Mouse (Mus musculus): ENCODE measurements around the gene Sult2a7. TPM values are rescaled to one million over a fixed set of nuclear protein-coding genes. Genes with fewer than 3 reads are reported as not detected.

The Sult2a7 gene
- not detected in 2 replicates for polyA plus RNA-seq (2021; fragmentation: Nextera tagmentation)
- long read RNA-seq, experiment 1, result 0 reads
- long read RNA-seq, experiment 2, result 0 reads

GRCm38 (mm10) chr7:14494130-14494529, at the start of gene Sult2a7:
Gene Sult2a7, minus strand, starts transcription at chr7:14494230.

GRCm38 (mm10) chr7:14446534-14446933, 47.5 kb downstream of the Sult2a7 start, which contains the start of gene Sult2a8:
Gene Sult2a8, minus strand, starts transcription at chr7:14446769.

Other genes starting within 250 kb of the Sult2a7 start
- not detected in 2 replicates for gene Sult2a6, start 239.4 kb downstream of the Sult2a7 start, polyA plus RNA-seq (2021; fragmentation: Nextera tagmentation)
- not detected in 2 replicates for gene Obox8, start 160.7 kb downstream of the Sult2a7 start, polyA plus RNA-seq (2021; fragmentation: Nextera tagmentation)
- gene Sult2a8, start 47.5 kb downstream of the Sult2a7 start, polyA plus RNA-seq (2021; fragmentation: Nextera tagmentation), result not detected in 2 replicates
- gene Vmn1r90, start 69.3 kb upstream of the Sult2a7 start, polyA plus RNA-seq (2021; fragmentation: Nextera tagmentation), result not detected in 2 replicates
- gene Obox7, start 165.3 kb upstream of the Sult2a7 start, polyA plus RNA-seq (2021; fragmentation: Nextera tagmentation), result not detected in 2 replicates